Mouse (Mus musculus) skeletal muscle tissue, adult 2 months (tissue): ENCODE measurements around the gene Hoxb7.

ENCODE experiments used
- DNase-seq: peaks from one replicate; pipeline ENCODE4 v3.0.0-alpha.2; 2012; ENCODE audit warnings: low read depth, low spot score

Gene Hoxb7

GRCm38 (mm10) chr11:96268031-96268745, 18.2 kb upstream of the Hoxb7 start:
- DNase-seq: no peak

GRCm38 (mm10) chr11:96269869-96270268, 16.6 kb upstream of the Hoxb7 start:
- no peak for DNase-seq

GRCm38 (mm10) chr11:96270996-96271540, 15.4 kb upstream of the Hoxb7 start, which contains the start of gene Hoxb9:
Hoxb9 (plus strand) TSS chr11:96271457.
- no peak for DNase-seq

GRCm38 (mm10) chr11:96271541-96272011, 14.8 kb upstream of the Hoxb7 start:
- no peak for DNase-seq

- no peak for DNase-seq
These were observed 14.2 kb upstream of the Hoxb7 start for GRCm38 (mm10) chr11:96272024-96272921.

- DNase-seq: no peak
These were observed 12.0 kb upstream of the Hoxb7 start for GRCm38 (mm10) chr11:96274428-96274827.

GRCm38 (mm10) chr11:96275896-96276295, 10.5 kb upstream of the Hoxb7 start:
- DNase-seq: no peak

GRCm38 (mm10) chr11:96277151-96278044, 9.0 kb upstream of the Hoxb7 start:
- no peak for DNase-seq

GRCm38 (mm10) chr11:96278324-96278723, 8.1 kb upstream of the Hoxb7 start:
- no peak for DNase-seq

GRCm38 (mm10) chr11:96278773-96279172, 7.7 kb upstream of the Hoxb7 start:
- peak; percentile 63 for DNase-seq

GRCm38 (mm10) chr11:96279421-96280233, 6.8 kb upstream of the Hoxb7 start:
- DNase-seq: no peak

GRCm38 (mm10) chr11:96280399-96281378, 5.7 kb upstream of the Hoxb7 start:
- DNase-seq: no peak

- DNase-seq: no peak
These were observed 5.0 kb upstream of the Hoxb7 start for GRCm38 (mm10) chr11:96281396-96281795.

GRCm38 (mm10) chr11:96281855-96282570, 4.4 kb upstream of the Hoxb7 start, which contains the start of gene Hoxb8:
Hoxb8 (plus strand) TSS chr11:96281905.
- no peak for DNase-seq

GRCm38 (mm10) chr11:96282795-96283430, 3.5 kb upstream of the Hoxb7 start:
- no peak for DNase-seq

GRCm38 (mm10) chr11:96284041-96284749, 2.2 kb upstream of the Hoxb7 start:
- no peak for DNase-seq
